Mouse (Mus musculus) megakaryocyte, embryonic 14.5 days (primary cell): Measurements from ENCODE around the gene Aqp2. TPM values are rescaled to one million over a fixed set of nuclear protein-coding genes. Genes with fewer than 3 reads are reported as not detected.

ENCODE experiments used
- H3K27me3 ChIP-seq: replicated peaks from 2 replicates; pipeline ENCODE3; 2012; ENCODE audit warnings: inconsistent platforms
- H3K36me3 ChIP-seq: replicated peaks from 2 replicates; pipeline ENCODE3; 2012; ENCODE audit warnings: low read length, inconsistent platforms, mixed read lengths
- H3K4me1 ChIP-seq: 2 replicates; pipeline ENCODE4 v1.6.1; 2012; ENCODE audit warnings: inconsistent platforms
- H3K4me3 ChIP-seq: replicated peaks from 2 replicates; pipeline ENCODE3; 2012; ENCODE audit warnings: moderate library complexity, mild to moderate bottlenecking, inconsistent platforms
- H3K9me3 ChIP-seq: 2 replicates; pipeline ENCODE4 v1.6.1; 2012; ENCODE audit warnings: inconsistent platforms
- FLI1 ChIP-seq: IDR thresholded peaks from 2 replicates; pipeline ENCODE4 v1.6.1; 2012; ENCODE audit warnings: low read length, inconsistent platforms, mixed read lengths
- GATA1 ChIP-seq: IDR thresholded peaks from 3 replicates; pipeline ENCODE4 v1.6.1; 2012; ENCODE audit warnings: mixed read lengths, low read length, inconsistent platforms, borderline replicate concordance
- polyA plus RNA-seq: library from polyadenylated mRNA; stranded (reverse); fragments of >175 nt; gene quantifications from 2 replicates; pipeline ENCODE4 v1.2.3, GENCODE M21; 2012; ENCODE audit warnings: low replicate concordance; ENCODE audit not compliant: insufficient read depth

Aqp2 gene
- polyA plus RNA-seq: not detected in 2 replicates

DNA sequence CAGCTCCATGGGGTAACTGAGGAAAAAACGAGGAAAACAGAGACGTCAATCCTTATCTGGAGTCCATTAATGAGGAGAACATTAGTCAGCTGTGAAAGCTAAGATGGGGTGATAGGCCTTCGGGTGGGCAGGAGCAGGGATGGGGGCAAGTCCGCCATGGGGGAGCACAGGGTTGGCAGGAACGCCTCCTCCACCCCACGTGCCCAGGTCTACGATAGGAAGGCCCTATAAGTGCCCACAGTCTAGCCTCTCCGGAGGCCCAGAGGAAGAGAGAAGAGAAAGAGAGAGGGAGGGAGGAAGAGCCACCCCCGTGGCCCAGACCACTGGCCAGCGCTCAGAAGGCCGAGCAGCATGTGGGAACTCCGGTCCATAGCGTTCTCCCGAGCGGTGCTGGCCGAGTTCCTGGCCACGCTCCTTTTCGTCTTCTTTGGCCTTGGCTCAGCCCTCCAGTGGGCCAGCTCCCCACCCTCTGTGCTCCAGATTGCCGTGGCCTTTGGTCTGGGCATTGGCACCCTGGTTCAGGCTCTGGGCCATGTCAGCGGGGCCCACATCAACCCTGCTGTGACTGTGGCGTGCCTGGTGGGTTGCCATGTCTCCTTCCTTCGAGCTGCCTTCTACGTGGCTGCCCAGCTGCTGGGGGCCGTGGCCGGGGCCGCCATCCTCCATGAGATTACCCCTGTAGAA is at the start of gene Aqp2:
Gene Aqp2 (plus strand): TSS at position 254 of the 684 bp plus-strand sequence.
- Histone ChIP-seq H3K36me3 (no peaks in the 10 kb centered on the region), H3K4me3 (no peak within 1 kb of the TSS), H3K4me1 (peaks cover 6% of the 10 kb centered on the region), H3K9me3 (no peaks in the 10 kb centered on the region), H3K27me3 (peaks cover 87% of the 10 kb centered on the region)
- TF ChIP-seq GATA1 (no peak), FLI1 (no peak)

DNA sequence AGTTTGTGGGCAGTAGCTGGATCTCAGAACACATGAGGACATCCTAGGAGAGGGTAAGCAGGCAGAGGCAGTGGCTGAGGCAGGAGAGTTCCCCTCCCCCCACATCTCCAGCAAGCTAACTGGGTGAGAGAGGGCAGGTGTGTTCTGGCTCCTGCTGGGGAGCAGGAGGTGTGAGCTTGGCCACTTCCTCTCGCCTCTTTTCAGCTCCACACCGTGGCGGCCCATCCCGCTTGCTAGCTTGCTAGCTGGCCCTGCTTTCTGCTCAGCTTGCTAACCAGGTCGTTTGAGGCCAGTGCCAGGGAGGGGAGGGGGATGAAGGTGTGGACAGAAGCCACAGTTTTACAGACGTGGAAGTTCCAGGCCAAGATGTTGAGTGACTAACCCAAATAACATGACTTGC is 47.7 kb upstream of the Aqp2 start:
- TF ChIP-seq GATA1 (no peak), FLI1 (no peak)
- H3K4me3 ChIP-seq: no peak overlapping the region
- H3K9me3 ChIP-seq: no peaks in the 10 kb centered on the region
- H3K36me3 ChIP-seq: no peaks in the 10 kb centered on the region
- peaks cover 84% of the 10 kb centered on the region for H3K27me3 ChIP-seq
- peaks cover 4% of the 10 kb centered on the region; the same call in 1 of the 2 replicates for H3K4me1 ChIP-seq

DNA sequence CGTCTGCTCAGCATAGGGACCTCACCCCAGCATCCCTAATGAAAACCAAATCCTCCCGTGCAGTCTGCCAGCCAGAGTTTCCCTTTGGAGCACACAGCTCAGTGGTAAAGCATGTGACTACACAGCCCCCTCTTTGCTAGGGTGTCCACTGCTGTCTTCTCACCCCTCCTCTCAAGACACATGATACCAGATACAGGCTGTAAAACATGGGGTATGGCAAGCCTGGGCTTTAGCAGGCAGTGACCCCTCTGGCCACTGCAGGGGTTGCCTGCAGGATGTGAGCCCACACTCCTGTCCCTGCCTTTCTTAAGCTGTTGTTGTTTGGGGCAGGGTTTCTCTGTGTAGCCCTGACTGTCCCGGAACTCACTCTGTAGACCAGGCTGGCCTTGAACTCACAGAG is 46.8 kb upstream of the Aqp2 start:
- Histone ChIP-seq H3K4me1 (peaks cover 4% of the 10 kb centered on the region; the same call in 1 of the 2 replicates), H3K27me3 (peaks cover 84% of the 10 kb centered on the region), H3K4me3 (no peak overlapping the region), H3K36me3 (no peaks in the 10 kb centered on the region), H3K9me3 (no peaks in the 10 kb centered on the region)
- TF ChIP-seq GATA1: no peak
- no peak for TF ChIP-seq FLI1

- H3K36me3 ChIP-seq: no peaks in the 10 kb centered on the region
- peaks cover 68% of the 10 kb centered on the region for H3K27me3 ChIP-seq
- H3K9me3 ChIP-seq: no peaks in the 10 kb centered on the region
- TF ChIP-seq GATA1: no peak
- TF ChIP-seq FLI1: no peak
- H3K4me1 ChIP-seq: no peaks in the 10 kb centered on the region; the same call in 1 of the 2 replicates
- H3K4me3 ChIP-seq: no peak overlapping the region
Observed at GRCm38 (mm10) chr15:99536889-99537862, 41.7 kb upstream of the Aqp2 start.

- no peak for TF ChIP-seq GATA1
- no peak for TF ChIP-seq FLI1
- Histone ChIP-seq H3K4me1 (no peaks in the 10 kb centered on the region; the same call in 1 of the 2 replicates), H3K4me3 (no peak overlapping the region), H3K27me3 (peaks cover 70% of the 10 kb centered on the region), H3K9me3 (no peaks in the 10 kb centered on the region), H3K36me3 (no peaks in the 10 kb centered on the region)
Observed at GRCm38 (mm10) chr15:99539891-99540290, 39.0 kb upstream of the Aqp2 start.

DNA sequence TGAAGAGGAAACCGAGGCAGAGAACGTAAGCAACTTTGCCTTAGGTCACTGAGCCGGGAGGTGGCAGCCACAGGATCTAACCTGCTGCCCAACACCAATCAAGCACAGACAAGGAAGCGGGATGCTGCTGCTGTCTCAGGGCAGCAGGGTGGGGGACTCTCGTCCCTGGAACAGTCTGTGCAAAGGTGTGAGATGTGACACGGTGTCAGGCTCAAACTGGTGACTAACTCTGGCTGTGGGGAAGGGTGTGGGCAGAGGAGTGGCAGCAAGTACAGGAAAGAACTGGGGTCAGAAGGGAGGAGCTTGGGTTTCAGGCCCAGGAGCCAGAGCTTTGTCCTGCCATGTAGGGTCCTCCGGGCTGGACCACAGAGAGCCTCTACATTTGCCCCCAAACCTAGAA is 34.8 kb upstream of the Aqp2 start:
- Histone ChIP-seq H3K4me3 (no peak overlapping the region), H3K36me3 (no peaks in the 10 kb centered on the region), H3K4me1 (no peaks in the 10 kb centered on the region), H3K9me3 (no peaks in the 10 kb centered on the region), H3K27me3 (peaks cover 70% of the 10 kb centered on the region)
- no peak for TF ChIP-seq GATA1
- TF ChIP-seq FLI1: no peak

DNA sequence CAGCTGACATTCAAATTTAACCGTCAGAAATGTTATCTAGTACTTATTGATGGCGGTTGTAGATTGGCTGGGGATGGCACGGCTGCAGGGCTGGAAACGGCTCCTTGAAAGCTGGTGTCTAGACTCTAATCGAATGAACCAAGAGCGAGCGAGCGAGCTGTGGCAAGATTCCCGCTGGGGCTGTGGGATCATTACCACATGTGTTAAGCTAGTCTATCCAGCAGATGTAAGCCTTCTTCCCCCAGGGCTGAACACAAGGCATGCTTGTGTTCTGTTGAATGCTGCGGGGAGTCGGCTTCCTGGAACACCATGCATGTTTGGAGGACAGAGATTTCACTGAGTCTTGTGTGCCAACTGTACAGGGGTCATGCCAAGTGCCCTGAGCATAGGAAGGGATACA is 32.3 kb upstream of the Aqp2 start:
- no peaks in the 10 kb centered on the region for H3K9me3 ChIP-seq
- H3K4me3 ChIP-seq: no peak overlapping the region
- H3K4me1 ChIP-seq: no peaks in the 10 kb centered on the region
- no peaks in the 10 kb centered on the region for H3K36me3 ChIP-seq
- no peak for TF ChIP-seq FLI1
- no peak for TF ChIP-seq GATA1
- peaks cover 67% of the 10 kb centered on the region for H3K27me3 ChIP-seq

GRCm38 (mm10) chr15:99547732-99548131 is 31.1 kb upstream of the Aqp2 start:
- H3K27me3 ChIP-seq: peaks cover 60% of the 10 kb centered on the region
- H3K4me1 ChIP-seq: no peaks in the 10 kb centered on the region
- no peaks in the 10 kb centered on the region for H3K9me3 ChIP-seq
- H3K36me3 ChIP-seq: no peaks in the 10 kb centered on the region
- TF ChIP-seq FLI1: no peak
- no peak for TF ChIP-seq GATA1
- H3K4me3 ChIP-seq: no peak overlapping the region

- TF ChIP-seq GATA1: no peak
- no peaks in the 10 kb centered on the region for H3K9me3 ChIP-seq
Observed at GRCm38 (mm10) chr15:99549901-99550300, 29.0 kb upstream of the Aqp2 start.

GRCm38 (mm10) chr15:99553767-99554166 is 25.1 kb upstream of the Aqp2 start:
- no peak overlapping the region for H3K4me3 ChIP-seq
- TF ChIP-seq FLI1 (no peak), GATA1 (no peak)
- H3K27me3 ChIP-seq: peaks cover 41% of the 10 kb centered on the region
- H3K4me1 ChIP-seq: no peaks in the 10 kb centered on the region
- 0 out of 2 replicates have a peak, but pooled peaks cover 3% of the 10 kb centered on the region for H3K9me3 ChIP-seq
- no peaks in the 10 kb centered on the region for H3K36me3 ChIP-seq

More at GRCm38 (mm10) chr15:99549901-99550300, 29.0 kb upstream of the Aqp2 start:
- Histone ChIP-seq H3K36me3 (no peaks in the 10 kb centered on the region), H3K4me3 (no peak overlapping the region), H3K27me3 (peaks cover 51% of the 10 kb centered on the region), H3K4me1 (no peaks in the 10 kb centered on the region)
